Mouse (Mus musculus) left cerebral cortex, postnatal 25 days (tissue): ENCODE results near the gene Bcl2. TPM values are rescaled to one million over a fixed set of nuclear protein-coding genes. Genes with fewer than 3 reads are reported as not detected.
A peak's percentile ranks its signal among the peaks of the same experiment; 100 is the strongest.
"Not testable (repeated sequence)": the region's sequence is repeated elsewhere in the genome, so short reads cannot be mapped to it uniquely, and the experiment has no call there.

Source experiments
- DNase-seq, 2 experiments: peaks; one replicate each; pipeline ENCODE4 v3.0.0; 2022; ENCODE audit warnings: low spot score in 2 of 2, mixed read lengths in 1 of 2
- intact Hi-C: fragments of 180-260 bp; cut with DNase I; formaldehyde crosslinking; loops from one replicate; pipeline ENCODE4 v1.15.1; 2025
- total RNA-seq, 2 experiments: library from RNA; stranded (reverse); gene quantifications; 2 replicates each; pipeline ENCODE4 v1.2.3; 2021

Bcl2 gene
- total RNA-seq, 2 experiments from 2014 or later: 15.5 to 16.1 TPM

- intact Hi-C loops: no loop called here
- DNase-seq: no peak
Observed at GRCm38 (mm10) chr1:106540130-106540529, 173.9 kb downstream of the Bcl2 start.

DNA sequence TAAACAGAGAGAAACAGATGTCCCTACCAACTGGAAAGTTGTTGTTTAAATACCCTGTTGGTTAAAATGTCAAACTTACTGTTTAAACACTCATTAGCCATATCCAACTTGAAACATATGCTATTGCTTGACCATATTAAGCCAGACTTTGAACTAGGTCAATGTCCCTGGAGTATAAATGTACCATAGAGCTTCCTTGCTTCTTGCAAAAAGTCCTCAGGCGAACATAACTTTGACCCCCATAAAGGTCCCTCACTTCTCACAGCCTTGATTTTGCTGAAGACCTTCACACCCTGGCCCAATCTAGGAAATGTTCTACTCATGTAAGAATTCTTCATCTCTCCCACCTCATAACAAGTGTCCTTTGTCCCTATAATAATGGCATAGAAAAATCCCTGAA lies 175.0 kb downstream of the Bcl2 start:
- DNase-seq: no peak
- intact Hi-C loops: no loop called here

GRCm38 (mm10) chr1:106534835-106535234 lies 179.2 kb downstream of the Bcl2 start:
- intact Hi-C loops: not testable (repeated sequence)

DNA sequence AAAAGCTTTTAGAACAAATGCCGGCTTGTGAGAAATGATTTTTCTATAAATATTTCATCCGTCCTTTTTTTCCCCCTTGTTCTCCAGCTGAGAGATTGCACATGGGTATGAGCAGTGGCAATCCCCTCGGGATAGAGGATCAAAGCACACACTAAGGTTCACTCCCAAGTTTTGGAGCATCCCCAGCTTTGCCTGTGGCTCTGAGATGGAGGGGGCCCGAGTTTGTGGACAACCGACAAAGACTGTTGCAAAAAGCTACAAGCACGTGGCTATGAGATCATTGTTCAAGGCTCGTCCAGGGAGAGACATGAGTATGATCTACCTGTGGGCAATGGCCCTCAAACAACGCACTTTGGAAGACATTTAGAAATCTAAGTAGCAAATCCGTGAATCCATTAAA lies 184.5 kb downstream of the Bcl2 start:
- intact Hi-C loops: no loop called here

More at GRCm38 (mm10) chr1:106534835-106535234, 179.2 kb downstream of the Bcl2 start:
- DNase-seq: not testable (repeated sequence)

DNA sequence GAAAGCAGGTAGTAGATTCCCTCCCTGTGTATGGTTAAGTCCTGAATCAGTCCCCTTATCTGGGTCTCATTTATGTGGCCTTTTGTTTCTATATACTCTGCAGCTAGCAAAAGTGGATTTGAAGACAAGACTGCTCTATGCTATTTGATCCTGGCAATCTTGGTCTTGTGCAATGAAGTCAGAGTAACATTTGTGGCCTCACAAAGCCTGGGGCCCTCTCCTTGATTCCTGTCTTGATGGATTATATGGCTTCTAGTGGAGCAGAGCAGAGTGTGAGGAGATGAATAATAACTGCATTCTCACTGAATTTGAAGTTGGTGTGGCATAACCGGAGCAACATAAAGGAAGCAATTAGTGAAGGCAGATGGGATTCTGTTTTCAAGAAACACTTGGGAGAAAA lies 186.5 kb downstream of the Bcl2 start:
- intact Hi-C loops: no loop called here

More for the DNA sequence above, 184.5 kb downstream of the Bcl2 start:
- no peak for DNase-seq

GRCm38 (mm10) chr1:106526751-106527150 lies 187.3 kb downstream of the Bcl2 start:
- DNase-seq: peak; percentile 21 to 25
- intact Hi-C loops: no loop called here

More for the DNA sequence above, 186.5 kb downstream of the Bcl2 start:
- DNase-seq: no peak

DNA sequence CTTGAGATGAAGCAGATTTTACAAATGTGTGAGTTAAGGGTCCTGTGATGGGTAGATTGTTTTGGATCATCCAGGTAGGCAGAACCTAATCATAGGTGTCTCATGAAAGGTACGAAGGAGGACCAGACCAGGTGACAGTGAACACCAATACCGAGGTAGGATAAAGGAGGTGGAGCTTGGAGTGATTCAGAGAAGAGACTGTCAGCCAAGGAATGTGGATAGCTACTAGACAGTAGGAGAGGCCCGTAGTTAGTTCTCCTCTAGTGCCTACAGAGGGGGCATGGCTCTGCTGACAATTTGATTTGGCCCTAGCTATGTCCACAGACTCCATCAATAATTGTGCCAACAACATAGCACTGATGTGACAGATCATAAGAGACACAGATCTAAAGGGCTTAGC lies 188.0 kb downstream of the Bcl2 start:
- intact Hi-C loops: no loop called here
- DNase-seq: no peak

GRCm38 (mm10) chr1:106523741-106524140 lies 190.3 kb downstream of the Bcl2 start:
- no peak for DNase-seq
- intact Hi-C loops: no loop called here

DNA sequence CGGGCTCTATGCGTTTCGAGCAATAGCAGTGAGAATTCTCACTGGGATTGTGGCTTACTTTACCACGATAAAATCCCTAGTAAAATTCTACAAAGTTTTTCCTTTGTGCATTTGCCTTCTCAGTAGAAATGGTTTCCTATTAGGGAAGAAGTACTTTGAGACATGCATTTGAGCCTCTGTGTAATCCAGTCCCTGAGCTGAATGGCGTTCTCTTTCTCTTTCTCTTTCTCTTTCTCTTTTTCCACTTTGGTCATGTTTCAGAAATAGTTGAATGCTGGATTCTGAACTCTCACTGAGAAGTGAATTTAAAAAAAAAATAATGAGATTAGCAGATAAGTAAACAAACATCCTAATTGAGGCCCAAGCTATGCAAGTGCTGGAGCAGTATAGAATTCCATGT lies 191.1 kb downstream of the Bcl2 start:
- no peak for DNase-seq
- intact Hi-C loops: no loop called here

- intact Hi-C loops: no loop called here
- DNase-seq: no peak
Observed at GRCm38 (mm10) chr1:106517591-106518177, 196.4 kb downstream of the Bcl2 start.

- intact Hi-C loops: no loop called here
- DNase-seq: no peak
Observed at GRCm38 (mm10) chr1:106517099-106517498, 197.0 kb downstream of the Bcl2 start.

GRCm38 (mm10) chr1:106515611-106516010 lies 198.5 kb downstream of the Bcl2 start:
- DNase-seq: no peak
- intact Hi-C loops: no loop called here

DNA sequence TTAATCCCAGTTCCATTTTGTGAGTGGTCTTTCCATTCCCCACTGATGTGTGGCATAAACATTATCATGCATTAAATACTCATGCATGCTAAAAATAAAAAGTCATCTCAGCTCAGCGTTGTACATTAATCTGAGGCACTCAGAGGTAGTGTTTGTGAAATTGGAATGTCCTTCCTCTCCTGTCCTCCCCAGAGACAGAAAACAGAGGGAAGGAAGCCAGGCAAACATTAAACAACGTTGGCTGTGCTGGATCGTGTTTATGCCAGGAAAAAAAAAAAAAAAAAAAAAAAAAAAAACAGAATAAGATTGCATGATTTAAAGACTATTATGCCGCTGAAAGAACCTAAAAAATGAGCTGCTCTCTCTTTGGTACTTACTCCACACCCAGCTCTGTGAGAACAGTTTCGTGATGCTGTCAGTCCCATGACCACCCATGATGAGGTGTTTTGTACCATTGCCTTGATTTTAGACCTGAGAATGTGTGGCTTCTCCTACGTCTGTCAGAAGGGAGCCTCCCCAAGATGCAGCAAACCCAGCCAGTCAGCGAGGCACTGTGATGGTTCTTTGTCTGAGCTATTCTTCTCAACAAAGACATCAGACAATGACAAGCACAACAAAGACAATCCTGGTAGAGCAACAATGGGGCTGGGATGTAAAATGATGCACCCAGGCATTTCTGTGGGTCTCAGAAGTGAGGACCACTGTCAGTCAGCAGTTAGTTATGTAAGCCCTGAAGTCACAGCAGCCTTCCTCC lies 200.0 kb downstream of the Bcl2 start:
- intact Hi-C loops: no loop called here
- DNase-seq: no peak

DNA sequence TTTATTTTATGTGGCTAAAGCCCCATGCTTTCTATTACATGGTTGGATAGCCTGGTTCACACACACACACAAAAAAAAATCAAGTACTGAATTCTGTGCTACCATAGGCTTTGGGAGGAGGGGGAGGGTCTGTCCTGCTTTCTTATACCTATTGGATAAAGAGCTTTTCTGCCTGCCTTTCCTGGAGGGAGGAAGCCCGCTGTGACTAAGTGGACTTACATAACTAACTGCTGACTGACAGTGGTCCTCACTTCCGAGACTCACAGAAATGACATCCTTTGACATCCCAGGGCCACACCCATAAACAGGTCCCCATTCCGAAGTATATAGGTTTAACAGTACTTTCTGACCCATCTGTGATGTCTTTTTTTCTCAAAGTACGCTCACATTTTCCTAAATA lies 200.6 kb downstream of the Bcl2 start:
- intact Hi-C loops: no loop called here
- DNase-seq: no peak

- intact Hi-C loops: loop anchor here (2.0 kb wide), 1 partner anchor 201 kb away; no protein-coding TSS in a partner anchor
- peak; percentile 50 to 71 for DNase-seq
Observed at GRCm38 (mm10) chr1:106511593-106511992, 202.5 kb downstream of the Bcl2 start.

DNA sequence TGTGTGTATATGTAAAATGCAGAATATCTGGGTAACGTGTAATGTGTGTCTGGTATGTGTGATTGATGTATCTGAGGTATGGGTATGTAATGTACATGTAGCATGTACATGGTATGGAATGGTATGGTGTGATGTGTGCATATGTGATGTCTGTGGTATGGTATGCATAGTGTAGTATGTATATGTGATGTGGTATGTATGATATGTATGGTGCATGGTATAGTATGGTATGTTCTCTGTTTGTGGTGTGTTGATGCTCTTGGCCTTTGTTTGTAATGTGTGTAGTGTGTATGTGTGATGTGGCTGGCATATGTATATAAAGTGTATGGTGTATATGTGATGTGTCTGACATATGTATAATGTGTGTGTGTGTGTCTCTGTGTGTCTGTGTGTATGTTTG lies 206.5 kb downstream of the Bcl2 start:
- intact Hi-C loops: no loop called here

GRCm38 (mm10) chr1:106503910-106504309 lies 210.2 kb downstream of the Bcl2 start:
- no peak for DNase-seq
- intact Hi-C loops: loop anchor here (5.0 kb wide), 1 partner anchor 542 kb away; no protein-coding TSS in a partner anchor

More for the DNA sequence above, 206.5 kb downstream of the Bcl2 start:
- DNase-seq: no peak

DNA sequence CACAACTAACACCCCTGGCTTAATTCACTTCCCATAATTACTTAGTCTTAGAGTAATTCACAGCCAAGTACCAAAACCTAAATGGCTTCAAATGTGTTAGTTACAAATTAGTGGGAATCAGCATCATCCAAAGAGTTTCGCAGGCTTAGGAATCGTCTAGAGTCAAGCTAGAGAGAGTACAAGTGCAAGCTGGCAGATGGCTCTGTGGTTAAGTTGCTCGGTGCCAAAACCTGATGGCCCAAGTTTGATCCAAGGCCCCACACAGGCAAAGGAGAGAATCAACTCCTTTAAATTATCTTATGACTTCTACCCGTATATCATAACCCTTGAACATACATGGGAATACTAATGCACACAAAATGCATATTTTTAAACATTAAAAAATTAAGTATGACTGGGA lies 210.7 kb downstream of the Bcl2 start:
- intact Hi-C loops: loop anchor here (5.0 kb wide), 1 partner anchor 541 kb away; no protein-coding TSS in a partner anchor

GRCm38 (mm10) chr1:106497999-106498398 lies 216.1 kb downstream of the Bcl2 start:
- intact Hi-C loops: no loop called here
- DNase-seq: no peak

More for the DNA sequence above, 210.7 kb downstream of the Bcl2 start:
- DNase-seq: no peak
